In the genomic region with DNA sequence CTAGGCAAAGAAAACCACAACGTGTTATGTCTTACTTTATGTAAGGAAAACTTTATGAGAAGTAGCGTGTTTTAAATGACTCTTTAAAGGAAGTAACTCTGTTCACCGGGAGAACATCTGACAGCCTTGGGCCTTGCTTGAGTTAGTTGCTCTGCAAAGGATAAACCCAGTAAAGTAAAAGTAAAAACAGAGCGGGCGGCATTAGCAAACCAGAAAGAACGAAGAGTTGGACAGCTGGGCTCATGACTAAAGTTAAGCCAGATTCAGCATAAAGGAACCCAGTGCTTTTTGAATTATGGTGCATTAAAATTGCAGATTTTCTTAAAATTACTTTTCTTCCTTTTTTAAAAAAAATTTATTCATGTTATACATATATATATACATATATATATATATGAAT, we compare ENCODE assay signal across 17 mouse cellular contexts.
"Had no signal": no experiment of that assay in that cellular context is flagged by ENCODE, and none has a peak within 500 bp of the region (broad histone marks: within the 10 kb centered on the region; RNA-seq: fewer than 3 reads in every experiment).

No protein-coding gene starts in this region.

- H3K4me3 ChIP-seq: neural tube, embryonic 12.5 days; neural tube, embryonic 13.5 days; neural tube, embryonic 15.5 days; stomach, embryonic 15.5 days had no signal

- DNase-seq: retina, postnatal 1 day; right cerebral cortex, adult 18-20 months; right cerebral cortex, postnatal 14 days; right cerebral cortex, postnatal 25 days; right cerebral cortex, postnatal 4 days; spleen, adult 18-20 months; thymus, adult 18-20 months; thymus, adult 2 months; thymus, postnatal 14 days; thymus, postnatal 25 days; thymus, postnatal 36 days; thymus, postnatal 4 days had no signal

- H3K27ac ChIP-seq: neural tube, embryonic 12.5 days; neural tube, embryonic 13.5 days; neural tube, embryonic 15.5 days; stomach, embryonic 15.5 days; stomach, postnatal 0 days had no signal

- H3K36me3 ChIP-seq: stomach, embryonic 15.5 days had no signal

- H3K27me3 ChIP-seq: neural tube, embryonic 12.5 days; neural tube, embryonic 13.5 days; neural tube, embryonic 15.5 days; stomach, embryonic 15.5 days had no signal

- H3K9ac ChIP-seq: neural tube, embryonic 12.5 days; neural tube, embryonic 13.5 days; neural tube, embryonic 15.5 days; stomach, embryonic 15.5 days had no signal

- H3K4me2 ChIP-seq: neural tube, embryonic 12.5 days; neural tube, embryonic 13.5 days; neural tube, embryonic 15.5 days; stomach, embryonic 15.5 days had no signal

- H3K9me3 ChIP-seq: neural tube, embryonic 15.5 days; stomach, embryonic 15.5 days had no signal
